Mouse (Mus musculus): ENCODE measurements around the gene Stim2. TPM values are rescaled to one million over a fixed set of nuclear protein-coding genes. Genes with fewer than 3 reads are reported as not detected.

Gene Stim2
- polyA plus RNA-seq, 1 experiment from 2014 or later = 20.3 TPM

GRCm38 (mm10) chr5:54046432-54046831 lies 48.1 kb downstream of the Stim2 start:
- Histone ChIP-seq H3K4me2 (replicated peaks; ENCODE audit: low read depth, low read length) (no peak overlapping the region), H3K4me3 (ENCODE audit: low read depth, low read length) (no peak overlapping the region), H3K27me3 (replicated peaks; ENCODE audit: insufficient read depth, low read length) (no peaks in the 10 kb centered on the region), H3K36me3 (ENCODE audit: insufficient read depth, low read length) (no peaks in the 10 kb centered on the region), H3K4me1 (ENCODE audit: insufficient read depth, low read depth, low read length) (peaks cover 9% of the 10 kb centered on the region), H3K9ac (replicated peaks; ENCODE audit: low read depth) (no peak overlapping the region), H3K27ac (ENCODE audit: low read length) (no peak overlapping the region), H3K9me3 (ENCODE audit: low read length) (no peaks in the 10 kb centered on the region)
- ATAC-seq = no peak
- TF ChIP-seq EP300 (IDR thresholded peaks at IDR 0.05) (no peak), CTCF (IDR thresholded peaks at IDR 0.05) (no peak)
- no peak for DNase-seq (ENCODE audit: low spot score)
- WGBS = 71% methylated on average over 1 of the region's 1 CpGs

- Histone ChIP-seq H3K27me3 (replicated peaks; ENCODE audit: insufficient read depth, low read length) (no peaks in the 10 kb centered on the region), H3K4me1 (ENCODE audit: insufficient read depth, low read depth, low read length) (peaks cover 9% of the 10 kb centered on the region), H3K4me3 (ENCODE audit: low read depth, low read length) (no peak overlapping the region), H3K9ac (replicated peaks; ENCODE audit: low read depth) (no peak overlapping the region), H3K27ac (ENCODE audit: low read length) (no peak overlapping the region), H3K36me3 (ENCODE audit: insufficient read depth, low read length) (no peaks in the 10 kb centered on the region), H3K9me3 (ENCODE audit: low read length) (no peaks in the 10 kb centered on the region), H3K4me2 (replicated peaks; ENCODE audit: low read depth, low read length) (no peak overlapping the region)
- TF ChIP-seq EP300 (IDR thresholded peaks at IDR 0.05) (no peak), CTCF (IDR thresholded peaks at IDR 0.05) (no peak)
- no peak for DNase-seq (ENCODE audit: low spot score)
- no peak for ATAC-seq
- 58% methylated on average over 4 of the region's 4 CpGs for WGBS
Observed at GRCm38 (mm10) chr5:54049145-54049733, 50.9 kb downstream of the Stim2 start.

- Histone ChIP-seq H3K4me2 (replicated peaks; ENCODE audit: low read depth, low read length) (no peak overlapping the region), H3K9me3 (ENCODE audit: low read length) (no peaks in the 10 kb centered on the region), H3K36me3 (ENCODE audit: insufficient read depth, low read length) (no peaks in the 10 kb centered on the region), H3K27ac (ENCODE audit: low read length) (no peak overlapping the region), H3K27me3 (replicated peaks; ENCODE audit: insufficient read depth, low read length) (no peaks in the 10 kb centered on the region), H3K4me1 (ENCODE audit: insufficient read depth, low read depth, low read length) (peaks cover 9% of the 10 kb centered on the region), H3K9ac (replicated peaks; ENCODE audit: low read depth) (no peak overlapping the region), H3K4me3 (ENCODE audit: low read depth, low read length) (no peak overlapping the region)
- DNase-seq (ENCODE audit: low spot score) (no peak), ATAC-seq (no peak)
- 71% methylated on average over 5 of the region's 5 CpGs for WGBS
- no peak for TF ChIP-seq CTCF (IDR thresholded peaks at IDR 0.05)
- no peak for TF ChIP-seq EP300 (IDR thresholded peaks at IDR 0.05)
Observed at GRCm38 (mm10) chr5:54049940-54050339, 51.6 kb downstream of the Stim2 start.

- no peak overlapping the region for H3K9ac ChIP-seq (replicated peaks; ENCODE audit: low read depth)
- H3K4me3 ChIP-seq (ENCODE audit: low read depth, low read length) = no peak overlapping the region
- no peaks in the 10 kb centered on the region for H3K36me3 ChIP-seq (ENCODE audit: insufficient read depth, low read length)
- DNase-seq (ENCODE audit: low spot score) (no peak), ATAC-seq (no peak)
- TF ChIP-seq CTCF (IDR thresholded peaks at IDR 0.05) = no peak
- no peak for TF ChIP-seq EP300 (IDR thresholded peaks at IDR 0.05)
- H3K27ac ChIP-seq (ENCODE audit: low read length) = no peak overlapping the region
- no peak overlapping the region for H3K4me2 ChIP-seq (replicated peaks; ENCODE audit: low read depth, low read length)
- 79% methylated on average over 3 of the region's 3 CpGs for WGBS
- no peaks in the 10 kb centered on the region for H3K9me3 ChIP-seq (ENCODE audit: low read length)
- H3K4me1 ChIP-seq (ENCODE audit: insufficient read depth, low read depth, low read length) = peaks cover 9% of the 10 kb centered on the region
- H3K27me3 ChIP-seq (replicated peaks; ENCODE audit: insufficient read depth, low read length) = no peaks in the 10 kb centered on the region
Observed at GRCm38 (mm10) chr5:54051056-54051455, 52.8 kb downstream of the Stim2 start.

GRCm38 (mm10) chr5:54052205-54052604 lies 53.9 kb downstream of the Stim2 start:
- DNase-seq (ENCODE audit: low spot score) (no peak), ATAC-seq (no peak)
- Histone ChIP-seq H3K27ac (ENCODE audit: low read length) (no peak overlapping the region), H3K4me2 (replicated peaks; ENCODE audit: low read depth, low read length) (no peak overlapping the region), H3K4me3 (ENCODE audit: low read depth, low read length) (no peak overlapping the region), H3K4me1 (ENCODE audit: insufficient read depth, low read depth, low read length) (peaks cover 9% of the 10 kb centered on the region), H3K27me3 (replicated peaks; ENCODE audit: insufficient read depth, low read length) (no peaks in the 10 kb centered on the region), H3K9ac (replicated peaks; ENCODE audit: low read depth) (no peak overlapping the region), H3K9me3 (ENCODE audit: low read length) (no peaks in the 10 kb centered on the region), H3K36me3 (ENCODE audit: insufficient read depth, low read length) (no peaks in the 10 kb centered on the region)
- 85% methylated on average over 6 of the region's 6 CpGs for WGBS
- TF ChIP-seq EP300 (IDR thresholded peaks at IDR 0.05) (no peak), CTCF (IDR thresholded peaks at IDR 0.05) (no peak)

GRCm38 (mm10) chr5:54053673-54054366 lies 55.5 kb downstream of the Stim2 start:
- peaks cover 9% of the 10 kb centered on the region for H3K4me1 ChIP-seq (ENCODE audit: insufficient read depth, low read depth, low read length)
- ATAC-seq (no peak), DNase-seq (ENCODE audit: low spot score) (no peak)
- no peak for TF ChIP-seq CTCF (IDR thresholded peaks at IDR 0.05)
- TF ChIP-seq EP300 (IDR thresholded peaks at IDR 0.05) = no peak
- H3K9ac ChIP-seq (replicated peaks; ENCODE audit: low read depth) = no peak overlapping the region
- WGBS = 68% methylated on average over 7 of the region's 7 CpGs
- H3K27me3 ChIP-seq (replicated peaks; ENCODE audit: insufficient read depth, low read length) = no peaks in the 10 kb centered on the region
- no peak overlapping the region for H3K27ac ChIP-seq (ENCODE audit: low read length)
- H3K4me3 ChIP-seq (ENCODE audit: low read depth, low read length) = no peak overlapping the region
- H3K36me3 ChIP-seq (ENCODE audit: insufficient read depth, low read length) = no peaks in the 10 kb centered on the region; the same call in 1 of the 2 replicates
- H3K4me2 ChIP-seq (replicated peaks; ENCODE audit: low read depth, low read length) = no peak overlapping the region
- H3K9me3 ChIP-seq (ENCODE audit: low read length) = no peaks in the 10 kb centered on the region

Data from lung, postnatal 0 days (tissue).